ENCODE assay signal across 8 mouse cellular contexts in the genomic region with DNA sequence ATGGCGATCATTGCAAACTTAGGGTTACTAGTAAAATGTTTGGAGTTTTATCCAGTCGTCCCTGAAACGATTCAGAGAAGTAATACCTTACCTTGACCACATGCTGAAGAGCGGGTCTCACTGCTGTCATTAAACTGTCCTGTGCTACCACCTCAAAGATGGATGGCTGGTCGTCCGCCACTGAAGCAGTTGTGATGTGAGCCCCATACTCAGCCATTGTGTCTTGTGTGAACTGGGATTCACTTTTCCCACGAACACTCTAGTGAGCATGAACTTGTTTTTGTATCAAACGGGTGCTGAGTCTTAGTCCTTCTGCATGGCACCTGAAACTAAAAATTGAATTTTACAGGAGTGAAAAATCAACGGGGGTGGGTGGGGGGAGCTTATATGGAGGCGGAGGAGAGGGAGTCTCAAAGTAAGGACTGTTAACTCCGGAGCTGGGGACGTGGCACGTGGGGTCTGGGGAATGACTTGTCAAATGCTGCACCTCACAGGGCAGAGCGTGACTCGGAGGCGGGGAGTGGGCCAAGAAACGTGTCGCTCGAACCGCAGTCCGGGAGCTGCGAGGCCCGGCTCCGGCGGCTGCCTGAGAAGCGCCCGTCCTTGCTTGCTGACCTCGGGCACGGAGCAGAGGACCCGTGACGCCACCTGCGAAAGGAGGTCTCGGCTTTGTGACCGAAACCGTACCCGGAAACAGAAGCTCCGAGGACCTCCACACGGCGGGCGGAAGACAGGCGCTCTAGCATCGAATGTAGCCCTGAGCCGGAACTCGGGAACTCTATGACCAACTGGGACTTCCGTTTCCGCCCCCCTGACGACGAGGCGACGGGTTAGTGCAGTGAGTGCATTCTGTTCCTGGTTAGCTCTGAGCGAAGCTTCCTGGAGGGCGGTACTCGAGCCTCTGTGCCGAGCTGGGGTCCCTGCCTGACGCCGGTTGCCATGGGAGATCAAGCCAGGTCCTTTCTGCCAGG. TPM values are rescaled to one million over a fixed set of nuclear protein-coding genes. Genes with fewer than 3 reads are reported as not detected.
DNase-seq lines count a peak whose midpoint lies in the region; ATAC-seq lines count a peak whose summit lies in the region.

Gene Ap2b1, plus strand, starts transcription at position 800 of the 971 bp plus-strand sequence.

- H3K9ac ChIP-seq in hindbrain, embryonic 12.5 days: peak within 1 kb of the TSS; percentile 84

- peak; percentile 93 for DNase-seq in Muller cell, postnatal 12 days (ENCODE audit: inconsistent ontology term)
- peak; percentile 96 for DNase-seq in cerebellum, adult 9-11 months
- peak; percentile 92 to 93 for DNase-seq in frontal cortex, postnatal 10 days (ENCODE audit: low spot score in 2 of 2)
- DNase-seq in layer of hippocampus, postnatal 14 days (ENCODE audit: low spot score in 2 of 2): peak; percentile 94 to 97
- peak; percentile 93 for DNase-seq in lung, postnatal 14 days
- DNase-seq in retina, adult 2 months (ENCODE audit: low read depth, low spot score): peak; percentile 87
- DNase-seq in thymus, postnatal 36 days: peak; percentile 93 to 96

- peak within 1 kb of the TSS; percentile 80 for H3K4me3 ChIP-seq in hindbrain, embryonic 12.5 days

- peak within 1 kb of the TSS; percentile 91 for H3K27ac ChIP-seq in hindbrain, embryonic 12.5 days

- H3K27me3 ChIP-seq in hindbrain, embryonic 12.5 days: no peaks in the 10 kb centered on the region

- H3K36me3 ChIP-seq in hindbrain, embryonic 12.5 days: peaks cover 20% of the 10 kb centered on the region

- peak; percentile 92 for ATAC-seq in hindbrain, embryonic 12.5 days (ENCODE audit: low FRiP score)

- no peaks in the 10 kb centered on the region for H3K9me3 ChIP-seq in hindbrain, embryonic 12.5 days (replicated peaks)

- 3% methylated on average over 56 of the region's 56 CpGs for WGBS in hindbrain, embryonic 12.5 days

- peaks cover 25% of the 10 kb centered on the region for H3K4me1 ChIP-seq in hindbrain, embryonic 12.5 days

- H3K4me2 ChIP-seq in hindbrain, embryonic 12.5 days (replicated peaks): peak within 1 kb of the TSS; percentile 83

RNA-seq across cellular contexts. Expression of gene Ap2b1, which starts in this region (rescaled TPM):
- polyA plus RNA-seq in hindbrain, embryonic 12.5 days (2016; fragmentation: Nextera tagmentation; extraction: Ambion mirVana): 113 and 128 TPM in 2 replicates
- 100 to 1,000 TPM; 352 to 359 TPM for total RNA-seq in layer of hippocampus, postnatal 14 days (2021)

Comparison
In these comparisons a context has a peak if more than half of its experiments do, and no peak if none do; other contexts are left out.
1. Peak in every context shown above with its lines: DNase-seq, ATAC-seq, H3K4me3 ChIP-seq and H3K27ac ChIP-seq.